Mouse (Mus musculus) embryonic facial prominence, embryonic 14.5 days (tissue): Measurements from ENCODE around the gene D1Ertd622e. TPM values are rescaled to one million over a fixed set of nuclear protein-coding genes. Genes with fewer than 3 reads are reported as not detected.

Experiments
- polyA plus RNA-seq: library from polyadenylated mRNA; unstranded; fragments of >200 nt; fragmentation: Nextera tagmentation; extraction: Ambion mirVana; gene quantifications from 2 replicates; pipeline ENCODE4 v1.2.1, GENCODE M21; 2014

The D1Ertd622e gene
- polyA plus RNA-seq, 1 experiment from 2014 or later, result 19.2 TPM

Other genes starting within 250 kb of the D1Ertd622e start
- gene Gin1, start 108.1 kb upstream of the D1Ertd622e start, polyA plus RNA-seq, result 12.1 and 12.6 TPM in 2 replicates
- gene Ppip5k2, start 108.3 kb upstream of the D1Ertd622e start, polyA plus RNA-seq, result 24.0 and 28.3 TPM in 2 replicates